Mouse (Mus musculus) E14TG2a.4 (cell line): ENCODE data around the gene Dirc2.

Experiments used
- CTCF ChIP-seq: conservative IDR thresholded peaks from 2 replicates; pipeline ENCODE4 v1.5.1; 2014; ENCODE audit warnings: low read length
- NANOG ChIP-seq: IDR thresholded peaks from 2 replicates; pipeline ENCODE4 v1.6.1; 2014; ENCODE audit warnings: borderline replicate concordance, low read length, mixed read lengths

GRCm38 (mm10) chr16:35802163-35802562 is 33.0 kb upstream of the Dirc2 start:
- TF ChIP-seq CTCF (no peak), NANOG (no peak)
